9 mouse cellular contexts compared by ENCODE assay signal in genomic region chr8:105172003-105172362, GRCm38 (mm10). TPM values are rescaled to one million over a fixed set of nuclear protein-coding genes. Genes with fewer than 3 reads are reported as not detected.
DNase-seq lines count a peak whose midpoint lies in the region; ATAC-seq and TF ChIP-seq lines count a peak whose summit lies in the region.
"Had no signal": no experiment of that assay in that cellular context is flagged by ENCODE, and none has a peak within 500 bp of the region (broad histone marks: within the 10 kb centered on the region; RNA-seq: fewer than 3 reads in every experiment).

No protein-coding gene starts in this region.

- no peaks in the 10 kb centered on the region for H3K27me3 ChIP-seq in embryonic facial prominence, embryonic 15.5 days
- no peaks in the 10 kb centered on the region for H3K27me3 ChIP-seq in limb, embryonic 12.5 days
- H3K27me3 ChIP-seq in neural tube, embryonic 14.5 days (ENCODE audit: control insufficient read depth, insufficient read depth, low read length), result no peaks in the 10 kb centered on the region

- no peak for ATAC-seq in embryonic facial prominence, embryonic 15.5 days (ENCODE audit: insufficient number of reproducible peaks, low FRiP score, low TSS enrichment, low read depth)
- no peak for ATAC-seq in limb, embryonic 12.5 days (ENCODE audit: insufficient number of reproducible peaks, insufficient read depth, low FRiP score, low TSS enrichment, low read depth)
- ATAC-seq in neural tube, embryonic 14.5 days (ENCODE audit: low read depth), result no peak

- no peak for TF ChIP-seq POLR2A in lung, adult 2 months (IDR thresholded peaks at IDR 0.05; ENCODE audit: borderline replicate concordance, extremely low read depth, low read depth, low read length)

- no peak for DNase-seq in lung, adult 2 months
- no peak for DNase-seq in lung, postnatal 14 days
- no peak for DNase-seq in ovary, postnatal 10 days (ENCODE audit: low spot score)
- no peak for DNase-seq in embryo, embryonic 10.5 days (ENCODE audit: low spot score)
- DNase-seq in frontal cortex, postnatal 36 days (ENCODE audit: low spot score in 2 of 2), result no peak

- H3K27ac ChIP-seq in embryonic facial prominence, embryonic 15.5 days (replicated peaks), result no peak overlapping the region; the same call in 1 of the 2 replicates
- no peak overlapping the region for H3K27ac ChIP-seq in limb, embryonic 12.5 days
- no peak overlapping the region for H3K27ac ChIP-seq in neural tube, embryonic 14.5 days (ENCODE audit: low read depth, low read length)

- 9% methylated on average over 6 of the region's 6 CpGs for WGBS in lung, adult 2 months
- 18% methylated on average over 6 of the region's 6 CpGs for WGBS in embryonic facial prominence, embryonic 15.5 days
- WGBS in limb, embryonic 12.5 days, result 37% methylated on average over 6 of the region's 6 CpGs
- WGBS in neural tube, embryonic 14.5 days, result 36% methylated on average over 6 of the region's 6 CpGs

- H3K4me3 ChIP-seq in lung, adult 2 months (replicated peaks; ENCODE audit: extremely low read depth, low read depth, low read length), result peak overlapping the region; percentile 33
- H3K4me3 ChIP-seq in embryonic facial prominence, embryonic 15.5 days (replicated peaks), result peak overlapping the region; percentile 92
- peak overlapping the region; percentile 91 for H3K4me3 ChIP-seq in limb, embryonic 12.5 days (replicated peaks)
- H3K4me3 ChIP-seq in neural tube, embryonic 14.5 days (ENCODE audit: low read depth, low read length), result peak overlapping the region; percentile 90

- H3K4me2 ChIP-seq in embryonic facial prominence, embryonic 15.5 days (replicated peaks), result peak overlapping the region; percentile 61
- peak overlapping the region; percentile 71 for H3K4me2 ChIP-seq in limb, embryonic 12.5 days
- H3K4me2 ChIP-seq in neural tube, embryonic 14.5 days (ENCODE audit: low read depth, low read length), result peak overlapping the region; percentile 57

- no peaks in the 10 kb centered on the region for H3K9me3 ChIP-seq in embryonic facial prominence, embryonic 15.5 days (replicated peaks)
- H3K9me3 ChIP-seq in limb, embryonic 12.5 days, result no peaks in the 10 kb centered on the region
- H3K9me3 ChIP-seq in neural tube, embryonic 14.5 days (ENCODE audit: control insufficient read depth, low read length), result no peaks in the 10 kb centered on the region

- no peaks in the 10 kb centered on the region for H3K36me3 ChIP-seq in embryonic facial prominence, embryonic 15.5 days
- H3K36me3 ChIP-seq in limb, embryonic 12.5 days, result peaks cover 23% of the 10 kb centered on the region
- H3K36me3 ChIP-seq in neural tube, embryonic 14.5 days (ENCODE audit: control insufficient read depth, insufficient read depth, low read length), result no peaks in the 10 kb centered on the region

- no peak for TF ChIP-seq CTCF in lung, adult 2 months (IDR thresholded peaks at IDR 0.05; ENCODE audit: insufficient read depth, low read length)

- peaks cover 6% of the 10 kb centered on the region; the same call in 1 of the 2 replicates for H3K4me1 ChIP-seq in lung, adult 2 months (ENCODE audit: control insufficient read depth, insufficient read depth, low read length)
- H3K4me1 ChIP-seq in embryonic facial prominence, embryonic 15.5 days, result peaks cover 12% of the 10 kb centered on the region
- peaks cover 25% of the 10 kb centered on the region for H3K4me1 ChIP-seq in limb, embryonic 12.5 days (replicated peaks)
- no peaks in the 10 kb centered on the region for H3K4me1 ChIP-seq in neural tube, embryonic 14.5 days (ENCODE audit: control insufficient read depth, insufficient read depth, low read length)

- peak overlapping the region; percentile 97 for H3K9ac ChIP-seq in embryonic facial prominence, embryonic 15.5 days
- peak overlapping the region; percentile 97 for H3K9ac ChIP-seq in limb, embryonic 12.5 days (replicated peaks)
- peak overlapping the region; percentile 75; the same call in 1 of the 2 replicates for H3K9ac ChIP-seq in neural tube, embryonic 14.5 days (replicated peaks; ENCODE audit: low read depth, low read length)

RNA-seq across cellular contexts. Expression of gene Cbfb, which starts 1.5 kb away (rescaled TPM):
- polyA plus RNA-seq in lung, adult 2 months (2012; rRNA removed), result 9.6 and 10.9 TPM in 2 replicates
- 79.1 and 81.6 TPM in 2 replicates for polyA plus RNA-seq in embryonic facial prominence, embryonic 15.5 days (2015; fragmentation: Nextera tagmentation; extraction: Ambion mirVana)
- 108 and 109 TPM in 2 replicates for polyA plus RNA-seq in limb, embryonic 12.5 days (2016; fragmentation: Nextera tagmentation; extraction: Ambion mirVana)
- polyA plus RNA-seq in neural tube, embryonic 14.5 days (2014; fragmentation: Nextera tagmentation; extraction: Ambion mirVana), result 32.4 and 56.8 TPM in 2 replicates

RNA-seq across cellular contexts. Expression of gene Ces4a, which starts 40.4 kb away (rescaled TPM):
- polyA plus RNA-seq in lung, adult 2 months (2012; rRNA removed), result not detected in 2 replicates
- not detected in 2 replicates for polyA plus RNA-seq in embryonic facial prominence, embryonic 15.5 days (2015; fragmentation: Nextera tagmentation; extraction: Ambion mirVana)
- polyA plus RNA-seq in limb, embryonic 12.5 days (2016; fragmentation: Nextera tagmentation; extraction: Ambion mirVana), result not detected in 2 replicates
- polyA plus RNA-seq in neural tube, embryonic 14.5 days (2014; fragmentation: Nextera tagmentation; extraction: Ambion mirVana), result 0.08 TPM in 1 of 2 replicates, not detected in the other
- polyA plus RNA-seq: large intestine, adult 2 months had no signal

RNA-seq across cellular contexts. Expression of gene D230025D16Rik, which starts 53.0 kb away (rescaled TPM):
- 56.8 and 64.8 TPM in 2 replicates for polyA plus RNA-seq in lung, adult 2 months (2012; rRNA removed)
- polyA plus RNA-seq in embryonic facial prominence, embryonic 15.5 days (2015; fragmentation: Nextera tagmentation; extraction: Ambion mirVana), result 24.9 and 26.1 TPM in 2 replicates
- 25.9 and 27.2 TPM in 2 replicates for polyA plus RNA-seq in limb, embryonic 12.5 days (2016; fragmentation: Nextera tagmentation; extraction: Ambion mirVana)
- polyA plus RNA-seq in neural tube, embryonic 14.5 days (2014; fragmentation: Nextera tagmentation; extraction: Ambion mirVana), result 35.7 and 36.8 TPM in 2 replicates

Comparison
In these comparisons a context has a peak if more than half of its experiments do, and no peak if none do; other contexts are left out.
1. H3K4me3 ChIP-seq: peak in every context shown above with its lines; median percentile 92 in embryonic facial prominence, embryonic 15.5 days; 91 in limb, embryonic 12.5 days; 90 in neural tube, embryonic 14.5 days; 33 in lung, adult 2 months.